Mouse (Mus musculus): Measurements from ENCODE around the gene Gm20605. TPM values are rescaled to one million over a fixed set of nuclear protein-coding genes. Genes with fewer than 3 reads are reported as not detected.

Gm20605 gene
- total and polyA plus RNA-seq, 2 experiments from 2014 or later: 2.4 to 6.1 TPM

GRCm38 (mm10) chr5:137686127-137686790, 57.3 kb downstream of the Gm20605 start:
- Histone ChIP-seq H3K27ac (ENCODE audit: low read depth, low read length) (no peak overlapping the region), H3K27me3 (ENCODE audit: insufficient read depth, low read length) (no peaks in the 10 kb centered on the region), H3K4me3 (ENCODE audit: low read depth, low read length) (no peak overlapping the region), H3K36me3 (ENCODE audit: insufficient read depth) (no peaks in the 10 kb centered on the region), H3K9me3 (ENCODE audit: low read length) (no peaks in the 10 kb centered on the region), H3K4me2 (ENCODE audit: low read depth) (no peak overlapping the region), H3K4me1 (ENCODE audit: insufficient read depth) (peaks cover 11% of the 10 kb centered on the region), H3K9ac (no peak overlapping the region)
- no peak for DNase-seq
- no peak for TF ChIP-seq CTCF (IDR thresholded peaks at IDR 0.05; ENCODE audit: low read depth)
- WGBS: 91% methylated on average over 6 of the region's 6 CpGs
- ATAC-seq: no peak

- no peak for TF ChIP-seq CTCF (IDR thresholded peaks at IDR 0.05; ENCODE audit: low read depth)
- WGBS: 93% methylated on average over 3 of the region's 3 CpGs
- no peak for ATAC-seq
These were observed 61.0 kb downstream of the Gm20605 start for GRCm38 (mm10) chr5:137689974-137690373.

DNA sequence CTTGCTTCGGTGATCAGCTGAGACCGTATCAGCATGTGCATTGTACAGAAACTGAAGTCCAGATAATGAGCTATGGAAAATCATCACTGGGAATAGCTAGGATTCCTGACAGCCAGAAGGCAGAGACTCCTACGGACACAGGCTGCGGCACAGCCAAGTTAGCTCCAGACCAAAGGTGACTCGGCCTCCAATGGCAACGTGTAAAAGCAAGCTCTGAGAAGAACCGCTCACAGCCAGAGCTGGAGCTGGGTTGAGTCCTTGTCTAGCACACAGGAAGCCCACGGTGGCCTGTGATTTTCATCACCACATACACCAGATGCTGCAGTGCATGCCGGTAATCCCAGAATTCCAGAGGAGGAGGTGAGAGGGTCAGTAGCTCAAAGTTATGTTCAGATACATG, 61.6 kb downstream of the Gm20605 start:
- Histone ChIP-seq H3K9ac (no peak overlapping the region), H3K36me3 (ENCODE audit: insufficient read depth) (no peaks in the 10 kb centered on the region), H3K4me2 (ENCODE audit: low read depth) (no peak overlapping the region), H3K4me3 (ENCODE audit: low read depth, low read length) (no peak overlapping the region), H3K27me3 (ENCODE audit: insufficient read depth, low read length) (no peaks in the 10 kb centered on the region), H3K27ac (ENCODE audit: low read depth, low read length) (no peak overlapping the region), H3K9me3 (ENCODE audit: low read length) (no peaks in the 10 kb centered on the region), H3K4me1 (ENCODE audit: insufficient read depth) (no peaks in the 10 kb centered on the region)
- DNase-seq: no peak
- no peak for TF ChIP-seq CTCF (IDR thresholded peaks at IDR 0.05; ENCODE audit: low read depth)
- WGBS: 69% methylated on average over 9 of the region's 9 CpGs
- no peak for ATAC-seq

More at GRCm38 (mm10) chr5:137689974-137690373, 61.0 kb downstream of the Gm20605 start:
- Histone ChIP-seq H3K4me2 (ENCODE audit: low read depth) (no peak overlapping the region), H3K36me3 (ENCODE audit: insufficient read depth) (no peaks in the 10 kb centered on the region), H3K9me3 (ENCODE audit: low read length) (no peaks in the 10 kb centered on the region), H3K27ac (ENCODE audit: low read depth, low read length) (no peak overlapping the region), H3K9ac (no peak overlapping the region), H3K4me3 (ENCODE audit: low read depth, low read length) (no peak overlapping the region), H3K4me1 (ENCODE audit: insufficient read depth) (no peaks in the 10 kb centered on the region), H3K27me3 (ENCODE audit: insufficient read depth, low read length) (no peaks in the 10 kb centered on the region)
- no peak for DNase-seq

DNA sequence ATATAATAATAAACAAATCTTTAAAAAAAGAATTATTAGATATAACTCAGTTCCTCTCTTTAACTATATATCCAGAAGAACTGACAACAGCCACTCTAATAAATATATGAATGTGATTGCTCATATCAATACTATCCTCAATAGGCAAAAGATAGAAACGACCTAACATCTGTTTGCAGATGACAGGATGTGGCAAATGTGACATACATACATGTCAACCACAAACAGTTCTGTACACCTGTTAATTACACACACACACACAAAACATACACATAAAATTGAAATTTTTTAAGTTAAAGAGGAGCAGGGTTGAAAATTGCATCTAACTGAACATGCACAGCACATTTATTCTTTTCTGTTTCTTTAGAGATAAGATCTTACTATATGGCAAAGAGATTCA, 62.9 kb downstream of the Gm20605 start:
- Histone ChIP-seq H3K4me3 (ENCODE audit: low read depth, low read length) (no peak overlapping the region), H3K36me3 (ENCODE audit: insufficient read depth) (no peaks in the 10 kb centered on the region), H3K9me3 (ENCODE audit: low read length) (no peaks in the 10 kb centered on the region), H3K4me2 (ENCODE audit: low read depth) (no peak overlapping the region), H3K9ac (no peak overlapping the region), H3K27me3 (ENCODE audit: insufficient read depth, low read length) (no peaks in the 10 kb centered on the region), H3K4me1 (ENCODE audit: insufficient read depth) (no peaks in the 10 kb centered on the region), H3K27ac (ENCODE audit: low read depth, low read length) (no peak overlapping the region)
- TF ChIP-seq CTCF (IDR thresholded peaks at IDR 0.05; ENCODE audit: low read depth): no peak
- DNase-seq (no peak), ATAC-seq (no peak)
- WGBS: 73% methylated on average over 1 of the region's 1 CpGs

Other genes with a start within 250 kb of the Gm20605 start
- 0.31 and 0.62 TPM in 2 replicates for gene Zan, start 152.1 kb upstream of the Gm20605 start, total RNA-seq (2014; rRNA removed)
- gene Zan, start 152.1 kb upstream of the Gm20605 start, polyA plus RNA-seq (2015; fragmentation: Nextera tagmentation; extraction: Ambion mirVana): 0.08 and 0.14 TPM in 2 replicates
- 79.1 and 80.6 TPM in 2 replicates for gene Pop7, start 126.7 kb upstream of the Gm20605 start, total RNA-seq (2014; rRNA removed)
- gene Pop7, start 126.7 kb upstream of the Gm20605 start, polyA plus RNA-seq (2015; fragmentation: Nextera tagmentation; extraction: Ambion mirVana): 99.2 and 110 TPM in 2 replicates
- 21.1 and 25.2 TPM in 2 replicates for gene Gigyf1, start 110.6 kb upstream of the Gm20605 start, total RNA-seq (2014; rRNA removed)
- 6.1 and 10.6 TPM in 2 replicates for gene Gigyf1, start 110.6 kb upstream of the Gm20605 start, polyA plus RNA-seq (2015; fragmentation: Nextera tagmentation; extraction: Ambion mirVana)
- gene Epo, start 95.9 kb upstream of the Gm20605 start, total RNA-seq (2014; rRNA removed): not detected in 2 replicates
- not detected in 2 replicates for gene Epo, start 95.9 kb upstream of the Gm20605 start, polyA plus RNA-seq (2015; fragmentation: Nextera tagmentation; extraction: Ambion mirVana)
- gene Gnb2, start 95.7 kb upstream of the Gm20605 start, total RNA-seq (2014; rRNA removed): 1,237 and 1,339 TPM in 2 replicates
- gene Gnb2, start 95.7 kb upstream of the Gm20605 start, polyA plus RNA-seq (2015; fragmentation: Nextera tagmentation; extraction: Ambion mirVana): 766 and 769 TPM in 2 replicates
- 234 and 254 TPM in 2 replicates for gene Actl6b, start 75.7 kb upstream of the Gm20605 start, total RNA-seq (2014; rRNA removed)
- gene Actl6b, start 75.7 kb upstream of the Gm20605 start, polyA plus RNA-seq (2015; fragmentation: Nextera tagmentation; extraction: Ambion mirVana): 256 and 281 TPM in 2 replicates
- gene Tfr2, start 59.3 kb upstream of the Gm20605 start, total RNA-seq (2014; rRNA removed): 12.6 and 16.3 TPM in 2 replicates
- gene Tfr2, start 59.3 kb upstream of the Gm20605 start, polyA plus RNA-seq (2015; fragmentation: Nextera tagmentation; extraction: Ambion mirVana): 9.4 and 11.7 TPM in 2 replicates
- gene Mospd3, start 28.1 kb upstream of the Gm20605 start, total RNA-seq (2014; rRNA removed): 4.9 and 5.8 TPM in 2 replicates
- 61.5 and 67.9 TPM in 2 replicates for gene Mospd3, start 28.1 kb upstream of the Gm20605 start, polyA plus RNA-seq (2015; fragmentation: Nextera tagmentation; extraction: Ambion mirVana)
- gene Pcolce, start 15.4 kb upstream of the Gm20605 start, total RNA-seq (2014; rRNA removed): 13.1 and 22.5 TPM in 2 replicates
- 18.1 and 20.3 TPM in 2 replicates for gene Pcolce, start 15.4 kb upstream of the Gm20605 start, polyA plus RNA-seq (2015; fragmentation: Nextera tagmentation; extraction: Ambion mirVana)
- 0.23 and 0.24 TPM in 2 replicates for gene Fbxo24, start 173 bp upstream of the Gm20605 start, total RNA-seq (2014; rRNA removed)
- gene Fbxo24, start 173 bp upstream of the Gm20605 start, polyA plus RNA-seq (2015; fragmentation: Nextera tagmentation; extraction: Ambion mirVana): 0.09 and 0.10 TPM in 2 replicates
- 3.3 and 5.6 TPM in 2 replicates for gene Lrch4, start 54 bp upstream of the Gm20605 start, total RNA-seq (2014; rRNA removed)
- gene Lrch4, start 54 bp upstream of the Gm20605 start, polyA plus RNA-seq (2015; fragmentation: Nextera tagmentation; extraction: Ambion mirVana): 11.3 and 12.8 TPM in 2 replicates
- gene Sap25, start 12.2 kb downstream of the Gm20605 start, total RNA-seq (2014; rRNA removed): 4.4 and 4.6 TPM in 2 replicates
- gene Sap25, start 12.2 kb downstream of the Gm20605 start, polyA plus RNA-seq (2015; fragmentation: Nextera tagmentation; extraction: Ambion mirVana): 1.8 TPM in 2 replicates
- 0.31 and 0.76 TPM in 2 replicates for gene Irs3, start 16.5 kb downstream of the Gm20605 start, total RNA-seq (2014; rRNA removed)
- 0.08 and 0.29 TPM in 2 replicates for gene Irs3, start 16.5 kb downstream of the Gm20605 start, polyA plus RNA-seq (2015; fragmentation: Nextera tagmentation; extraction: Ambion mirVana)
- gene Agfg2, start 55.6 kb downstream of the Gm20605 start, total RNA-seq (2014; rRNA removed): 18.7 and 22.1 TPM in 2 replicates
- 12.6 and 15.0 TPM in 2 replicates for gene Agfg2, start 55.6 kb downstream of the Gm20605 start, polyA plus RNA-seq (2015; fragmentation: Nextera tagmentation; extraction: Ambion mirVana)
- 251 and 252 TPM in 2 replicates for gene Nyap1, start 112.4 kb downstream of the Gm20605 start, total RNA-seq (2014; rRNA removed)
- gene Nyap1, start 112.4 kb downstream of the Gm20605 start, polyA plus RNA-seq (2015; fragmentation: Nextera tagmentation; extraction: Ambion mirVana): 42.0 and 48.9 TPM in 2 replicates
- gene Tsc22d4, start 116.6 kb downstream of the Gm20605 start, total RNA-seq (2014; rRNA removed): 120 and 135 TPM in 2 replicates
- 112 and 134 TPM in 2 replicates for gene Tsc22d4, start 116.6 kb downstream of the Gm20605 start, polyA plus RNA-seq (2015; fragmentation: Nextera tagmentation; extraction: Ambion mirVana)
- 28.8 and 47.4 TPM in 2 replicates for gene Ppp1r35, start 149.7 kb downstream of the Gm20605 start, total RNA-seq (2014; rRNA removed)
- 39.1 and 41.8 TPM in 2 replicates for gene Ppp1r35, start 149.7 kb downstream of the Gm20605 start, polyA plus RNA-seq (2015; fragmentation: Nextera tagmentation; extraction: Ambion mirVana)
- 33.3 and 47.7 TPM in 2 replicates for gene Mepce, start 158.5 kb downstream of the Gm20605 start, total RNA-seq (2014; rRNA removed)
- gene Mepce, start 158.5 kb downstream of the Gm20605 start, polyA plus RNA-seq (2015; fragmentation: Nextera tagmentation; extraction: Ambion mirVana): 18.3 and 21.1 TPM in 2 replicates
- 3.5 and 7.7 TPM in 2 replicates for gene Zcwpw1, start 158.6 kb downstream of the Gm20605 start, total RNA-seq (2014; rRNA removed)
- 3.1 and 4.8 TPM in 2 replicates for gene Zcwpw1, start 158.6 kb downstream of the Gm20605 start, polyA plus RNA-seq (2015; fragmentation: Nextera tagmentation; extraction: Ambion mirVana)
- gene Pilra, start 207.1 kb downstream of the Gm20605 start, total RNA-seq (2014; rRNA removed): 0.14 and 0.15 TPM in 2 replicates
- gene Pilra, start 207.1 kb downstream of the Gm20605 start, polyA plus RNA-seq (2015; fragmentation: Nextera tagmentation; extraction: Ambion mirVana): 0.17 and 0.54 TPM in 2 replicates
- gene Pilrb1, start 228.9 kb downstream of the Gm20605 start, total RNA-seq (2014; rRNA removed): not detected in 2 replicates
- not detected in 2 replicates for gene Pilrb1, start 228.9 kb downstream of the Gm20605 start, polyA plus RNA-seq (2015; fragmentation: Nextera tagmentation; extraction: Ambion mirVana)
- not detected in 2 replicates for gene Pilrb2, start 242.6 kb downstream of the Gm20605 start, total RNA-seq (2014; rRNA removed)
- not detected in 2 replicates for gene Pilrb2, start 242.6 kb downstream of the Gm20605 start, polyA plus RNA-seq (2015; fragmentation: Nextera tagmentation; extraction: Ambion mirVana)

All from forebrain, postnatal 0 days (tissue).